Mouse (Mus musculus): ENCODE measurements around the gene Cox15.

The Cox15 gene

DNA sequence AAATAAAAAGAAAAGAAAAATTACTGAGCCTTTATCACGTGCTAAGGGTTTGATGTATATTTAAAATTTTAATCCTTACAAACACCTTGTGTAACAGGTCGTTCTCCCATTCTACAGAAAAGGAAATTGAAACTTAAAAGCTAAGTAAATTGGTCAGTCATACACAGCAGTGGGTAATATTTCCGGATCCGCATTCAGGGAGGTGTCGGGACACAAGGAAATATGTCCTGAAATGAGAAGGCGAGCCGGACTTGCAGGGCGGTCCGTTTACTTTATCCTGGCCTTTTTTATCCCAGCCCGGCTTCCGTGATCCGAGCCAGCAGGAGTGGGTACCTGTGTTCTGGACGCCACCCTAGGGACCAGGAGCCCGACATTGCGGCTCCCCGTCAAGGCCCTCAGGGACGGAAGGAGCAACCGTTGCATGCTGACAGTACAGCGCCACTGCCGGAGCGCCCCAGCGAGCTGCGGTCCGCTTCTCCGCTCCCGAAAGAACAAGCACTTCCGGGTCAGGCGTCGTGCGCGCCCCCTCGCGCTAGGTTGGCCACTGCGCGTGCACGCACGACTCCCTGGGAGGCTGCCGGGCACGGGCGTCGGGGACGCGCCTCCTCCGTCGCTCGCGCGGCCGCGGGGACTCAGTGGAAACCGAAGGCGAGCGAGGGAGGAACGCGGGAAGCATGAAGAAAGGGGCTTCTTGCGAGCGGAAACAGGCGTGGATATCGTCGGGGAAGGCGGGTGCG lies at the start of gene Cox15, which contains the start of gene Cutc:
Gene Cox15 (minus strand): TSS at position 512 of the 737 bp plus-strand sequence.
Gene Cutc (plus strand): TSS at position 508 of the 737 bp plus-strand sequence.
- peak; percentile 100 for DNase-seq

DNA sequence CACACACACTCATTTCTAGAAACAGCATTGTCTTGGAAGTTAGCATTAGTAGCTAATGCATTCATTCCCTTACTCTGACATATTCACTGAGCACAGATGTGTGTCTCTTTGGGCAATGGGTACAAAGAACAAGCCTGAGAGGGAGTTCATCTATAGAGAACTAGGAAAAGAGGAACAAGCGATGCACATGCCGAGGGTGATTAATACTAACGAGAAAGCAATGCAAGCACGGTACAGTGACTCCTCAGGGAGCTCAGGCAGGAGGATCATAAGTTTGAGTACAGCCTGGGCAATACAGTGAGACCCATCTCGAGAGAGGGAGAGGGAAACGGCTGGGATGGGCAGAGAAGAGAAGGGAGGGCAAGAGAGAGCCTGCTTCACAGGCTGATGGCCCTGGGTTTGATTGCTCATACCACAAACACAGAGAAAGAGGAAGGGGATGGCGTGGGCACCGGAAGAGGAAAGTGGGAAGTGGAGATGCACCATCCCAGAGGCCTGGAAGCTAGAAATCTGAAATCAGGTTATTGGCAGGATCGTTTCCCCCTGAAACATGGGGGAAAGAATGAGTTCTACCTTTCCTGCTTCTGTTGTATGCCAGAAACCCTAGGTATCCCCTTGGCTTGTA lies 48.7 kb upstream of the Cox15 start:
- peak; percentile 82 for DNase-seq

DNA sequence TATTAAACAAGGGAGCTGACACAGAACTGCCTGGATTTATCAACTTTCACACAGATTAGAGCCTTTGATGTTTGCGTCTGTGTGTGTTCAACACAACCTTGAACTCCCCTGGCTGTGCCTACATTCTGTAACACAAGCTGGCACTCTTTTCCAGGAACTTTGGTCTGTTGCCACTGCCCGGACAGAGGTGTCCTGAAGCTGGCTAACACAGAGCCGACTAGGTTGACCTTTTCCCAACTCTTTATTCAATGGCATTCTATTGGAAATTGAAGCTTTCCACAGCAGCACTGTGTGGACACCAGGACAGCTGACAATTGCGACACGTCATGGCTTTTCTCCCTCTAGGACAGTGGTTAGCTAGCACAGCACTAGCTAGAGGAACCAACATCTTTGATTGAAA lies 44.4 kb upstream of the Cox15 start:
- peak; percentile 84 for DNase-seq

DNA sequence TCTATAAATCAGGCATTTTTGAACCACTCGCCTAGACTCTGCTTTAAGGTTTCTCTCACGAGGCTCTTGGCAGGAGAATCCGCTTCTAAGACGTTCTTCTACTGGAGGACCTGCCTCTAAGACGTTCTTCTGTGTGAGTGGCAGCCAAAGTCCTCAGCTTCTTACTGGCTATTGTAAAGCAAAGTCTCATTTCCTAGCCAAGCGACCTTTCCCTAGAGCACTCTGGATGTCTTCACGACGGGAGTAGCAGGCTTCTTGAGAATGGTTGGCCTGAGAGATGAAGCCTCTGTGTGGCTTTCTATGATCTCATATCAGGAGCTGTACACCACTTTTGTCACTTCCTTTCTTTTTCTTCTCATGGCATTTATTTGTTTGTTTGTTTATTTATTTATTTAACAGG lies 42.7 kb upstream of the Cox15 start:
- DNase-seq = peak; percentile 53

DNA sequence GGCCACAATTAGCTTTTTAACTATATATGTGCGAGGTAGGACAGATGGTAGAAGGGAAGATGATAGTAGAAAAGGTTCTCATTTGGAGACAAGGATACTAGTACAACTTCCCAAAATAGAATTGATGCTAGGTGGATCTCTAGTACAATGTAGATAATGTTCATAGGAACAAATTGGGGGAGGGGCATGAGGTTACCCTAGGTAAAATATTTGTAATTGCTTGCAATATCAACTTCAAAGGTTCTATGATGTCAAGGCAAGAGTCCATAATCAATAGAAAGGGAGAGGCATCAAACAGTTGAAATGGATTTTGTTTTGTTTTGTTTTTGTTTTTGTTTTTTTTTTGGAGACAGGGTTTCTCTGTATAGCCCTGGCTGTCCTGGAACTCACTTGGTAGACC lies 41.2 kb upstream of the Cox15 start:
- DNase-seq = no peak

DNA sequence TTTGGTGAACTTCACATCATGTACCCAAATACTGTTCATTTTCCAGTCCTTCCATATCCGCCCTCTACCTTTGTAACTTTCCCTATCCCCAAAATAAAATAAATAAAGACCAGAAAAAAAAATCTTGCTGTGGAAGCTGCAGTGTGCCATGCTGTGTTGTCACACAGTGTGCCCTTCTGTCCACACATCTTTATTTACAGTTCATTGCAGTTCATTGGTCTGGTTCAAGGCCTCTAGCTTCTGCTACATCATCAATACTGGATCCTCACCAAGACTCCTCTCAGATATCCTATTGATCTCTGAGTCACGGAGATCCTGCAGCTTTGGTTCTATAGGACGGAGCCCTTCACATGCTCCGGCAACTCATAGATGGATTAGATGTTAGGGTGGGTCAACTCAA lies 39.7 kb upstream of the Cox15 start:
- no peak for DNase-seq

DNA sequence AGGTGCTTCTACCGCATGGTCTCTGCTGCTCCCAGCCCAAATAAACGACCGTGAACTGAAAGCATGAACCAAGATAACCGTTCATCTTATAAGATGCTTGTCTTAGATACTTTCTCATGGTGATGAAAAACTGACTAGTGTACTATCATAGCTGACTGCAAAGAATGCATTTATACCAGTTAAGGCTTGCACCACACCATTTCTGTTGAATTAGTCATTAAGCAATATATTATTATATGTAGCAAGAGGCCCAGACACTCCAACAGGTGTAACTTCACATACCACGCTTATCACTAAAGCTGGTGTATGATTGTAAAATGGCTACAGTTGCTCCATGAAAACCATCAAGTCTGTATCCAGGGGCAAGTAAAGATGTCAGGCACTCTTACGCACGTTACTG lies 37.0 kb upstream of the Cox15 start:
- no peak for DNase-seq

DNA sequence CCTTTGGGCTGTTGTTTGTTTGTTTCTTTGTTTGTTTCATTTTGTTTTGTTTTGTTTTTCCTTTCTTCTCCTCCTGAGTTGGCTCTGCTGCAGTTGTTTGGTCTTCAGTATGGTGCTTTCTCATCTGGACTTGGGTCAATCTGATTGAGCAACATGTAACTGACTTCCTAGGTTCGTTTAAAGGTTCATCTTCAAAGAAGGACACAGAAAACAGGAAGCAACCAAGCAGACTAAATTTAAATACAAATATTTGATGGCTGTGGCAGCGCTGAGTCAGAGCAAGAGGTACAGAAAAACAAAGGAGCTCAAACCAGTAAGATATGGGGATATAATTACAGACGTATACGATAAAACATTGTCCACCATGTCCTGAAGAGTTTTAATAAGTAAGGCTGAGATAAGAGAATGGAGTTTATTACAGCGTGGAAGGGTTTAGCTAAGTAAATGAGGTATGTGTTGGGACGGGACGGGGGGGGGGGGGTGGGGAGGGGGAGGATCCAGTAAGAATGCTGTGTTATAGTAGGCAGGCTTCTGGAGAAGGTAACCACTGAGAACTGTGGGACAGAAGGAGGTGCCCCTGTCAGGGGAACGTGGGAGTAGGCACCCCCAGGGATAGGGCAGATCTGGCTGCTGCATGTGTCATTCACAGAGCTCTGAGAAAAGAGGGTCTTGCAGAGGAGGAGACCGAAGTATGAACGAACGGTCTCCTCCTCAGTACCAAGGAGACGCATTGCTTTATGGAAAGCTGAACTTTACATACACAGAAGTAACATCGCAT lies 33.6 kb upstream of the Cox15 start:
- no peak for DNase-seq

DNA sequence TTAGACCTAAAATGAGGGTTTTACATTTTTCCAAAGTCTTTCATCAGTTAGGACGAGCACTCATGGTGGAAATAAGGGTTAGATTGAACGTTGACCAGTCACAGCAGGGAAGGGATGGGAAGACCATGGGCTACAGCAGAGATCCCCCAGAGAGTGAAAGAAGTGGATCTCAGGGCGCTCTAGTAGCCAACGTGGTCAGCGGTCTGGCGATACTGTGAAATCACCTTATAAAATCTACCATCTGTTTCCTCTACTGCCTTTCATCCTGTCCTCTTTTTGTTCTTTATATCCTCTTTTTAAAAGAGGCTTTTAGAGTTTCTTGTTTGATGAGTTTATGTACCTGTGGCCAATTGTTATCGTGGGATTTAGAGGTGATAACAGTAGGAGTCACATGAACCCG lies 32.0 kb upstream of the Cox15 start:
- DNase-seq = no peak

DNA sequence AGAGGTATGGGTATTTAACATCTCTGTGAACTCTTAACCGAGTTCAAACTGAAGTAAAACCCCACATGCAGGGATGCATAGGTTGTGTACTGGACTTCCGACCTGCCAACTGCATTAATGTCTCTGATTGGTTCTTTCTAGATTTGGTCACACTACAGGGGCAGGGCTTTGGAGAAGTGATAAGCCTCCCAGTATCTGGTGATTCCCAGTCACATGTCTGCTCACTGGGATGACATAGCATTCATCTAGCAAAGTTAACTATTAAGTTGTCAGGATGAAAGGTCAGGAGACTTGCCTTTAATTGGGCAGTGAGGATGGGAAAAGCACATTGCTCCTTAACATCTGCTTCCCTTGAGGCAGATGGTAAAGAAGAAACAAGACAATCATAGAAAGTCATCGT lies 29.2 kb upstream of the Cox15 start, which contains the start of gene Abcc2:
Gene Abcc2 (plus strand): TSS at position 213 of the 400 bp plus-strand sequence.
- DNase-seq = no peak

DNA sequence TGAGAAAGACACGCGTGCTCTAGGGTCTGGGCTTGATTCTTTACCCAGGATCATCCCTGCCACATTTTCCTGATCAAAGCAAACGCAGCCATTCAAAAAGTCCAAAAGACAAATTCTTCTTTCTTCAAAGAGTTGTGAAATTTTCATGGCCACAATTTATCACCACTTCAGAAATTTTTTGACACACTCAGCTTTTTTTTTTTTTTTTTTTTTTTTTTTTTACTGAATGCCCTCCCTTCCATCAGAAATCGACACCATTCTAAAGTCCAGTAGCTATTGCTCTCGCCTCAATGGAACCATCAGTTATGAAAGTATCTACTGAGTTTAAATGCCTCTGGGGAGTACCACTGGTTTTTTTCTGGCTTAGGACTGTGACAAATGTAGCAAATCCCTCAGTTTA lies 27.6 kb upstream of the Cox15 start:
- DNase-seq = no peak

DNA sequence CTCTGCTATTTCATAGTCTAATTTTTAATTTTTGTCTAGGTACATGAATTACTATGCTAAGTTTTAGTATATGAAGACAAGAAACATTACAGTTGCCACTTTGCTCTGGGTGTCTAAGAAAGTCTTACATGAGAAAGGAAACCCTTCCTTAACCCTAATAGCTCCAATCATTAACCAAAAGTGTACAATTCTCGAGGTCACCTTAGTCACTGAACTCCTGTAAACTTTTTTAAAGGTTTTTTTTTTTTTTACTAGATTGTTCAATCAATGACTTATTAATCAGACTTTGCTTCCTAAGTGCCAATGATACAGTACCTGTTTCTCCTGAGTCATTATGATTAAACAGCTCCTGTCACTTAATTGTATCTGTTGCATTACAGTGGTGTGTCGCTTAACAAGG lies 24.5 kb upstream of the Cox15 start:
- DNase-seq = no peak

DNA sequence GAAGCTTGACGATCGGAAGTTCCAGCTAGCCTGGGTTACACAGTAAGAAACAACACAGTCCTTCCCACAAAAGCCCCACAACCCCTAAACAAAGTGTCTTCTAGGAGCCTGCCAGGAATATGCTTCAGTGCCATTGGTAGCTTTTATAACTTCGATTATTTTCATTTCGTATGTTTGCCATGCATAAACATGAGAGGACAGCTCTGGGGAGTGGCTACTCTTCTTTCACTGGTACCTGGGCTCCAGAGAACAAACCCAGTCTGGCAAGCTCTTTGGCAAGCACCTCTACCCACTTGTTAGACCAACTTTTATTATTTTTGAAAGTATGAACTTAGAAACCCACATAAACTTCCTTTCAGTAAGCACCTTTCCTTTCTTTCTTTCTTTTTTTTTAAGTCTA lies 23.8 kb upstream of the Cox15 start:
- no peak for DNase-seq

DNA sequence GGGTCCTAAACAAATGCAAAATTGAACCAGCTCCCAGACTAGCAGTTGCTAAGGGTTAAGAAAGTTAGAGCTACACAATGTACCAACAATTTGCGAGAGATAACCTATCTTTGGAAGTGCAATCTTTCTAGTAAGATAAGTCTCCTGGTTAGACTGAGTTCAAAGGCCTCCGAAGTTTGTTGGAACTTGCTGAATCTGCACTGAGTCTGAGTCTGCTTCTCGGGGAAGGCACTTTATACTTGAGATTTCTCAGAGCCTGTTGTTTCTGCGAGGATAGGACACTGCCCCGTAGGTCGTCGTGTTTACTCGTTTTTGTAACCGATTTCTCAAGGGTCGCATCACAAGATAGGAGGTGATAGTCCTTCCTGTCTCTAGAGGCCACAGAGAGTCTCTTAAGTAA lies 22.6 kb upstream of the Cox15 start:
- DNase-seq = no peak

DNA sequence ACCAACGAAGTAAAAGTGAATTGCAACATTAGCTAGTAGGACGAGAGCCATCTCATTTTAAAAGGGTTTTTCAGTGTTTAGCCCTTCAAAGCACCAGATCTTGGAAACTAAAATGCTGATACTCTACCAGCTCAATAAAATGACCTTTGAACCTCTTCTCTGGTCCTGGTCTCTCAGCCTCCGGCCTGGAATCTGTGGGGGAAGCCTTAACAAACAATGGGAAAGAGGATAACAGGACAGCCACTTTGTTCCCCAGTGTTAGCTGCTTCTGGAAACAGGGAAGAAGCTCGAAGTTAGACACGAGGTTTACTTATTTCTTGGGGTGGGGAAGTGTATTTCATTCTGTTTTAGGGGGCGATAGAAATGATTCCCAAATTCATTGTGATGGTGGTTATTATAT lies 19.5 kb upstream of the Cox15 start:
- DNase-seq = no peak

DNA sequence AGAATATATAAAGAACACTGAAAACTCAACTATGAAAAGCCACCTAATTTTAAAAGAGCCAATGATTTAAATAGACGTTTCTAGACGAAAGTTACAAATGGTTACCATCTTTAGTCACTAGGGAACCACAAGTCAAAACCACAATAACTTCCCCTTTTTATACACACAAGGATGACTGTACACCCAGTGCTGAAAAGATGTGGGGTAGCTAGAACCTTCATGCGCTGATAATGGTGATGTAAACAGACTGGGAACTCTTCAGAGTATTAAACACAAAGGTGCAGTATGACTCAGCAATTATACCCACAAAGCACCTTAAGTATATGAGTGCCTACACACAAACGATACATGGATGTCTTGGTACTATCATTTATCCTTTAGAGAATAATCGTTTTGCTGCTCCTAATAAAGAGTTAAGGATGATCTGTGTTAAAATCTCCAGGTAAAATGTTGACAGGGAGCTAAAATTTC lies 18.7 kb upstream of the Cox15 start:
- DNase-seq = no peak

DNA sequence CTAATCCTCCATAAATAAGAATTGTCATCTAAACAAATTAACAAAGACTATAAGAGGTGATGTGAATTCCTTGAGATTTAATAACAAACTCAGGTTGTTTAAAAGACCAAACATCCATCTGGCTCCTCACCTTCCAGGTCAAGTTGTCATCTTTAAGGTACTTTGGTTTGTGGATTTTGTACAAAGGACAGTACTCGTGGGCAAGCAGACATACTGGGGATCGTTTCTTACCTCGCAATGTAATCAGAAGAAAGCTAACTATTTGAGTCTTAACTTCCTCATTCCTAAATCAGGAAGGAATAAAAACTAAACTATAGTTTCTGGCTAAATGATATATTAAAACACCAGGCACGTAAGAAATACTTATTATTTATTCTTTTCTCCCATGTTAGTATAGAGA lies 17.8 kb upstream of the Cox15 start:
- no peak for DNase-seq

DNA sequence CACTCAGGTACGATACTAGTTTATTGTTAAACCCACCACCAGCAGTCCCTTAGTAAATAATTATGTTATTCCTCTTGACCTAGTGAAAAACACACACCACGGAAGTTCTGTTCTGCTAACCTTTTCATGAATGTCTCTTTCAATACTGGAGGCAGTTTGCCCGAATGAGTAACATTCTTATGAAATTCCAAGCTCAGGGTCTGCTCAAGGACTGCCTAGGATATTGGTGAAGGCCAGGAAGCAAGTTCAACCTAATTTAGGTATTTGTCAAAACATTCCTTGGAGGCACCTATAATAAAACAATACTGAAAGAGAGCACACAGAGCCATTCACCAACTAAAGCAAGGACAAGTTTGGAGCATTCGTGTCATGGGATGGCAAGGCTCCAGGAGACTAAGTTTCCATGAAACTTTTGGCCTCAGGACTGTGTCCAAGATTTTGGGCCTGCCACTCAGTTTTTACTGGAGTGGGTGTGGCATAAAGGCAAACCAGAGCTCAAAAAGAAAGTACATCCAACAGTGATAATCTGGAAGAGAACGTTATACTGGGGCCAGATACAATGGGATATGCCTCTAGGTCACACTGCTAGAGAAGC lies 16.7 kb upstream of the Cox15 start:
- no peak for DNase-seq

DNA sequence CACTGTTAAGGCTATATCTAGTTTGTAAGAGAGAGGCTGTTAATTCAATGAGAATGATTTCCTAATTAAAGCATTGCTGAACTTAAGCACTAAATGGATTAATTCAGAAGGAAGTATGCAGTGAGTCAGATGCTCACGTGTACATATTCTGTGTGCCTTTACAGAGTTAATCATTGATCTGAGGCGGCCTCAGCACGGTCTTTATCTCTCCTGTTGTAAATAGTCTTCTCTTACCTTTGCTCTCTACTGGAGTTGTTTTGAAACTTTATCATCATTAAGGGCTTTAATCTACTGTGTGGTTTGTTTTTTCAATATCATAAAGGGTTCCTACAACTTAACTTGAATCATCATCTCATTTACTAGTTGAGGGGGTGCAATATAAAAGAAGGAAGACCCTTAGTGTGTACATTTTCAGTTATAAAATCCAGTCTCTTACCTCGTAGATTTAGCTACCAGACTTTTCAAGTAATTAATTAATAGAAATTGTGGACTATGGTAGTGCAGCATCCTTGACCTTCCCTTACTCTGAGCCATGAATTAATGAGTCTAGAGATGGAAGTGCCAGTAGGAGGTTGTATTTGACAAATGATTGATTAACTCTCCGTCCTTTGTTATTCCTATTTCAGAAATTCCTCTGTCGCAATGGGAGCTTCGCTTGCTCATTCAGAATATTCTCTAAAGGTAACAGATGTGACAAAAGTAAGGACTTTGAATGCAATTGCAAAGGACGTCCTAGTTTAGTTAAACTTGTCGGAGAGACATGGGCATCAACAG lies 14.9 kb upstream of the Cox15 start:
- DNase-seq = no peak

DNA sequence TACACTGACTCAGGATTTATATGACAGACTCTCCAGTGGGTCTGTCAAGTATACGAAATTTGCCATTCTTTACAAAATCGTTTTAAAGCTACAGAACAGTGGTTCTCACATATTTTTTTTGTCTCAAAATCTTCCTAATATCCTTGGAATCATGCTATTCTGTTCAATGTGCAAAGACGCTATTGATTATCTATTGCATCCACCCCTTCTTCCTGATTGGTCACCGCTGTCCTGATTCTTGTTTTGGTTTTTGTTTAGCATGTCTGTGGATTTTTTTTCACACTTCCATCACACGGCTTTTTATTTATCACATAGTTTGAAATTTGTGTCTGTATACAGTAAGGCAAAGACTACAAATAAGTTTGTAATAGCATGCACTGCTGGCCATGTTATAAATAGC lies 13.7 kb upstream of the Cox15 start:
- no peak for DNase-seq

DNA sequence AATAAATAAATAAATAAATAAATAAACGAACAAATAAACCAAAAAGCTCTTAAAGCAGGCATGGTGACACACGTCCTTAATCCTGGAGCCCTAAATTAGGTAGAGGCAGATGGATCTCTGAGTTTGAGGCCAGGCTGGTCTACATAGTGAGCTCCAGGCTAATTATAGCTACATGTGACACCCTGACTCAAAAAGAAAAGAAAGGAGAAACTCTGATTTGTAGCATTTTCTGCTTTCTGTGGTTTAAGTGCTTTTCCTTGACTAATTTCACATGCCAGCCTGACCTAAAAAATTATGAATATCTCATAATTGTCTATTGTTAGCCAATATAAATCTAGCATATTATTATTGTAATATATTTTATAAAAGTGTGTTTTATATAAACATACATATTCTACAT lies 9.6 kb upstream of the Cox15 start:
- no peak for DNase-seq

DNA sequence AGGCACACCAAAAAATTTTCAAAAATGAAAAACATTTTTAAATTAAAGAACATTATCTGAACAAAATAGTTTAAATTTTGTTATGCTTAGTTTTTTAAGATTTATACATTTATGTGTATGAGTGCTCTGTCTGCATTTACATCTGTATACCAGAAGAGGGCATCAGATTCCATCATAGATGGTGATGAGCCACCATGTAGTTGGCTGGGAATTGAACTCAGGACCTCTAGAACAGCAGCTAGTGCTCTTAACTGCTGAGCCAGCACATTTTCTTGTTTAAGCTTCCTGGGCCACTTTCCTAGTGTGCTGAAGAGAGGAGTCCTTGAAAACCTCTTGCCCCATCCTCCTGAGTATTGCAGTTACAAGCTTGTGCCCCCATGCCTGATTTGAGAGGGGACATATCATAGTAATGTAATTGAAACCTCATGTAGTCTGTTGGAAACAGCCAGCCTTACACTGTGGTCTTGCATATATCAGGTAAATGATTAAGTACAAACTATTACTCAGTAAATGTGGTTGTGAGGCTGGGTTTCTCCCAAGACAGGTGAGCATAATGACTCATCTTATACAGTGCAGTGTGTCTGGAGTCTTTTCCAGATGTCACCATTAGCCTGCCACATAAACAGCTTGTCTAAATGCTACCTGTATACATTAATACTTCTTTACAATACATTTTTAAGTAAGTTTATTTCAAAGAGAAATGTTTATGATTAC lies 8.9 kb upstream of the Cox15 start:
- no peak for DNase-seq
